Mouse (Mus musculus) small intestine, adult 2 months (tissue): ENCODE results near the gene Atg9b.

Source experiments
- CTCF ChIP-seq: fragments of 200-500 bp; IDR thresholded peaks from 2 replicates; pipeline ENCODE4 v1.5.1; 2012; ENCODE audit warnings: low read depth, mild to moderate bottlenecking, control low read depth, inconsistent platforms, low read length, moderate library complexity, mixed read lengths; ENCODE audit not compliant: insufficient replicate concordance, insufficient read length; ENCODE audit errors: extremely low read depth
- POLR2A ChIP-seq: fragments of 200-500 bp; IDR thresholded peaks from 2 replicates; pipeline ENCODE4 v1.6.1; 2012; ENCODE audit warnings: low read depth, mild to moderate bottlenecking, control low read depth, inconsistent platforms, low read length, moderate library complexity

GRCm38 (mm10) chr5:24424861-24425411 is 33.0 kb upstream of the Atg9b start:
- TF ChIP-seq CTCF (no peak), POLR2A (no peak; the same call in 1 of the 2 replicates)
